Mouse (Mus musculus): ENCODE measurements around the gene Sympk.

GRCm38 (mm10) chr7:19092381-19093173, 68.4 kb downstream of the Sympk start:
- TF ChIP-seq POLR2A (IDR thresholded peaks at IDR 0.05; ENCODE audit: borderline replicate concordance, extremely low read depth, low read depth, low read length): no peak
- TF ChIP-seq CTCF (IDR thresholded peaks at IDR 0.05; ENCODE audit: insufficient read depth, low read length): no peak

Measured in lung, adult 2 months (tissue).